Mouse (Mus musculus): ENCODE data around the gene Hnrnph1. TPM values are rescaled to one million over a fixed set of nuclear protein-coding genes. Genes with fewer than 3 reads are reported as not detected.
A peak's percentile ranks its signal among the peaks of the same experiment; 100 is the strongest.

Gene Hnrnph1
- polyA plus RNA-seq, 1 experiment from 2014 or later: 475 TPM

GRCm38 (mm10) chr11:50389011-50389410 is 12.2 kb downstream of the Hnrnph1 start:
- Histone ChIP-seq H3K4me1 (ENCODE audit: control insufficient read depth, insufficient read depth, low read length) (no peaks in the 10 kb centered on the region), H3K4me3 (ENCODE audit: low read depth, low read length) (no peak overlapping the region), H3K36me3 (ENCODE audit: control insufficient read depth, insufficient read depth, low read length) (peaks cover 42% of the 10 kb centered on the region), H3K9me3 (ENCODE audit: control insufficient read depth, low read depth, low read length) (no peaks in the 10 kb centered on the region), H3K27me3 (ENCODE audit: control insufficient read depth, insufficient read depth, low read length) (no peaks in the 10 kb centered on the region), H3K4me2 (replicated peaks; ENCODE audit: low read depth, low read length) (no peak overlapping the region), H3K9ac (replicated peaks; ENCODE audit: low read depth, low read length) (no peak overlapping the region), H3K27ac (ENCODE audit: low read length) (no peak overlapping the region)
- ATAC-seq (ENCODE audit: insufficient number of reproducible peaks, insufficient read depth, low FRiP score, low read depth): no peak
- WGBS: 75% methylated on average over 3 of the region's 3 CpGs

GRCm38 (mm10) chr11:50389616-50390015 is 12.8 kb downstream of the Hnrnph1 start:
- H3K4me1 ChIP-seq (ENCODE audit: control insufficient read depth, insufficient read depth, low read length): no peaks in the 10 kb centered on the region
- no peak overlapping the region for H3K4me3 ChIP-seq (ENCODE audit: low read depth, low read length)
- H3K27ac ChIP-seq (ENCODE audit: low read length): no peak overlapping the region
- peaks cover 41% of the 10 kb centered on the region for H3K36me3 ChIP-seq (ENCODE audit: control insufficient read depth, insufficient read depth, low read length)
- no peak overlapping the region for H3K4me2 ChIP-seq (replicated peaks; ENCODE audit: low read depth, low read length)
- H3K9me3 ChIP-seq (ENCODE audit: control insufficient read depth, low read depth, low read length): no peaks in the 10 kb centered on the region
- no peaks in the 10 kb centered on the region for H3K27me3 ChIP-seq (ENCODE audit: control insufficient read depth, insufficient read depth, low read length)
- H3K9ac ChIP-seq (replicated peaks; ENCODE audit: low read depth, low read length): no peak overlapping the region
- WGBS: 67% methylated on average over 5 of the region's 5 CpGs
- ATAC-seq (ENCODE audit: insufficient number of reproducible peaks, insufficient read depth, low FRiP score, low read depth): 0 out of 2 replicates have a peak, but pooled peaks have one; percentile 15

GRCm38 (mm10) chr11:50391272-50391960 is 14.6 kb downstream of the Hnrnph1 start:
- peak; percentile 15; the same call in 1 of the 2 replicates for ATAC-seq (ENCODE audit: insufficient number of reproducible peaks, insufficient read depth, low FRiP score, low read depth)
- Histone ChIP-seq H3K27ac (ENCODE audit: low read length) (no peak overlapping the region), H3K36me3 (ENCODE audit: control insufficient read depth, insufficient read depth, low read length) (peaks cover 32% of the 10 kb centered on the region), H3K4me3 (ENCODE audit: low read depth, low read length) (no peak overlapping the region), H3K4me2 (replicated peaks; ENCODE audit: low read depth, low read length) (no peak overlapping the region), H3K27me3 (ENCODE audit: control insufficient read depth, insufficient read depth, low read length) (no peaks in the 10 kb centered on the region), H3K9ac (replicated peaks; ENCODE audit: low read depth, low read length) (no peak overlapping the region), H3K4me1 (ENCODE audit: control insufficient read depth, insufficient read depth, low read length) (no peaks in the 10 kb centered on the region), H3K9me3 (ENCODE audit: control insufficient read depth, low read depth, low read length) (no peaks in the 10 kb centered on the region)
- WGBS: 84% methylated on average over 4 of the region's 4 CpGs

- 84% methylated on average over 6 of the region's 6 CpGs for WGBS
- Histone ChIP-seq H3K9me3 (ENCODE audit: control insufficient read depth, low read depth, low read length) (no peaks in the 10 kb centered on the region), H3K4me2 (replicated peaks; ENCODE audit: low read depth, low read length) (no peak overlapping the region), H3K9ac (replicated peaks; ENCODE audit: low read depth, low read length) (no peak overlapping the region), H3K27me3 (ENCODE audit: control insufficient read depth, insufficient read depth, low read length) (no peaks in the 10 kb centered on the region), H3K36me3 (ENCODE audit: control insufficient read depth, insufficient read depth, low read length) (peaks cover 22% of the 10 kb centered on the region), H3K4me1 (ENCODE audit: control insufficient read depth, insufficient read depth, low read length) (no peaks in the 10 kb centered on the region), H3K27ac (ENCODE audit: low read length) (no peak overlapping the region), H3K4me3 (ENCODE audit: low read depth, low read length) (no peak overlapping the region)
- ATAC-seq (ENCODE audit: insufficient number of reproducible peaks, insufficient read depth, low FRiP score, low read depth): no peak
Measured at GRCm38 (mm10) chr11:50393306-50393705, 16.5 kb downstream of the Hnrnph1 start.

GRCm38 (mm10) chr11:50394731-50395130 is 17.9 kb downstream of the Hnrnph1 start:
- Histone ChIP-seq H3K4me3 (ENCODE audit: low read depth, low read length) (no peak overlapping the region), H3K4me1 (ENCODE audit: control insufficient read depth, insufficient read depth, low read length) (no peaks in the 10 kb centered on the region), H3K9ac (replicated peaks; ENCODE audit: low read depth, low read length) (no peak overlapping the region), H3K9me3 (ENCODE audit: control insufficient read depth, low read depth, low read length) (no peaks in the 10 kb centered on the region), H3K27ac (ENCODE audit: low read length) (no peak overlapping the region), H3K4me2 (replicated peaks; ENCODE audit: low read depth, low read length) (no peak overlapping the region), H3K36me3 (ENCODE audit: control insufficient read depth, insufficient read depth, low read length) (peaks cover 22% of the 10 kb centered on the region), H3K27me3 (ENCODE audit: control insufficient read depth, insufficient read depth, low read length) (no peaks in the 10 kb centered on the region)
- WGBS: 88% methylated on average over 7 of the region's 7 CpGs
- ATAC-seq (ENCODE audit: insufficient number of reproducible peaks, insufficient read depth, low FRiP score, low read depth): no peak

GRCm38 (mm10) chr11:50396766-50397307 is 20.0 kb downstream of the Hnrnph1 start:
- H3K4me1 ChIP-seq (ENCODE audit: control insufficient read depth, insufficient read depth, low read length): no peaks in the 10 kb centered on the region
- H3K4me3 ChIP-seq (ENCODE audit: low read depth, low read length): no peak overlapping the region
- H3K9ac ChIP-seq (replicated peaks; ENCODE audit: low read depth, low read length): no peak overlapping the region
- H3K27ac ChIP-seq (ENCODE audit: low read length): no peak overlapping the region
- no peaks in the 10 kb centered on the region for H3K9me3 ChIP-seq (ENCODE audit: control insufficient read depth, low read depth, low read length)
- WGBS: 80% methylated on average over 11 of the region's 11 CpGs
- no peaks in the 10 kb centered on the region for H3K27me3 ChIP-seq (ENCODE audit: control insufficient read depth, insufficient read depth, low read length)
- no peak overlapping the region for H3K4me2 ChIP-seq (replicated peaks; ENCODE audit: low read depth, low read length)
- H3K36me3 ChIP-seq (ENCODE audit: control insufficient read depth, insufficient read depth, low read length): peaks cover 32% of the 10 kb centered on the region
- no peak for ATAC-seq (ENCODE audit: insufficient number of reproducible peaks, insufficient read depth, low FRiP score, low read depth)

GRCm38 (mm10) chr11:50397316-50397715 is 20.5 kb downstream of the Hnrnph1 start:
- Histone ChIP-seq H3K4me3 (ENCODE audit: low read depth, low read length) (no peak overlapping the region), H3K36me3 (ENCODE audit: control insufficient read depth, insufficient read depth, low read length) (peaks cover 35% of the 10 kb centered on the region), H3K4me2 (replicated peaks; ENCODE audit: low read depth, low read length) (no peak overlapping the region), H3K9ac (replicated peaks; ENCODE audit: low read depth, low read length) (no peak overlapping the region), H3K4me1 (ENCODE audit: control insufficient read depth, insufficient read depth, low read length) (no peaks in the 10 kb centered on the region), H3K27me3 (ENCODE audit: control insufficient read depth, insufficient read depth, low read length) (no peaks in the 10 kb centered on the region), H3K27ac (ENCODE audit: low read length) (no peak overlapping the region), H3K9me3 (ENCODE audit: control insufficient read depth, low read depth, low read length) (no peaks in the 10 kb centered on the region)
- 86% methylated on average over 9 of the region's 9 CpGs for WGBS
- ATAC-seq (ENCODE audit: insufficient number of reproducible peaks, insufficient read depth, low FRiP score, low read depth): no peak

- ATAC-seq (ENCODE audit: insufficient number of reproducible peaks, insufficient read depth, low FRiP score, low read depth): no peak
- no peaks in the 10 kb centered on the region for H3K4me1 ChIP-seq (ENCODE audit: control insufficient read depth, insufficient read depth, low read length)
- H3K27ac ChIP-seq (ENCODE audit: low read length): no peak overlapping the region
- H3K9ac ChIP-seq (replicated peaks; ENCODE audit: low read depth, low read length): no peak overlapping the region
- no peak overlapping the region for H3K4me3 ChIP-seq (ENCODE audit: low read depth, low read length)
- no peak overlapping the region for H3K4me2 ChIP-seq (replicated peaks; ENCODE audit: low read depth, low read length)
- WGBS: 86% methylated on average over 13 of the region's 13 CpGs
- H3K36me3 ChIP-seq (ENCODE audit: control insufficient read depth, insufficient read depth, low read length): peaks cover 42% of the 10 kb centered on the region
- no peaks in the 10 kb centered on the region for H3K9me3 ChIP-seq (ENCODE audit: control insufficient read depth, low read depth, low read length)
- no peaks in the 10 kb centered on the region for H3K27me3 ChIP-seq (ENCODE audit: control insufficient read depth, insufficient read depth, low read length)
Measured at GRCm38 (mm10) chr11:50398803-50399202, 22.0 kb downstream of the Hnrnph1 start.

GRCm38 (mm10) chr11:50402481-50402880 is 25.7 kb downstream of the Hnrnph1 start:
- H3K4me2 ChIP-seq (replicated peaks; ENCODE audit: low read depth, low read length): no peak overlapping the region
- no peak overlapping the region for H3K9ac ChIP-seq (replicated peaks; ENCODE audit: low read depth, low read length)
- H3K27me3 ChIP-seq (ENCODE audit: control insufficient read depth, insufficient read depth, low read length): no peaks in the 10 kb centered on the region
- H3K9me3 ChIP-seq (ENCODE audit: control insufficient read depth, low read depth, low read length): no peaks in the 10 kb centered on the region
- peaks cover 30% of the 10 kb centered on the region for H3K36me3 ChIP-seq (ENCODE audit: control insufficient read depth, insufficient read depth, low read length)
- H3K4me3 ChIP-seq (ENCODE audit: low read depth, low read length): no peak overlapping the region
- no peak overlapping the region for H3K27ac ChIP-seq (ENCODE audit: low read length)
- WGBS: 86% methylated on average over 3 of the region's 3 CpGs
- no peak for ATAC-seq (ENCODE audit: insufficient number of reproducible peaks, insufficient read depth, low FRiP score, low read depth)
- H3K4me1 ChIP-seq (ENCODE audit: control insufficient read depth, insufficient read depth, low read length): no peaks in the 10 kb centered on the region

All from stomach, embryonic 14.5 days (tissue).